Mouse (Mus musculus) small intestine, adult 2 months (tissue): ENCODE measurements around the gene Mroh2a.

Experiments
- CTCF ChIP-seq: fragments of 200-500 bp; IDR thresholded peaks from 2 replicates; pipeline ENCODE4 v1.5.1; 2012; ENCODE audit warnings: low read depth, mild to moderate bottlenecking, control low read depth, inconsistent platforms, low read length, moderate library complexity, mixed read lengths; ENCODE audit not compliant: insufficient replicate concordance, insufficient read length; ENCODE audit errors: extremely low read depth
- POLR2A ChIP-seq: fragments of 200-500 bp; IDR thresholded peaks from 2 replicates; pipeline ENCODE4 v1.6.1; 2012; ENCODE audit warnings: low read depth, mild to moderate bottlenecking, control low read depth, inconsistent platforms, low read length, moderate library complexity

- no peak for TF ChIP-seq CTCF
- no peak for TF ChIP-seq POLR2A
Observed at GRCm38 (mm10) chr1:88225741-88226140, 1.0 kb upstream of the Mroh2a start.
